Comparison of ENCODE assay signal across 8 mouse cellular contexts in genomic region chr9:106453271-106454070, GRCm38 (mm10). TPM values are rescaled to one million over a fixed set of nuclear protein-coding genes. Genes with fewer than 3 reads are reported as not detected.
DNase-seq lines count a peak whose midpoint lies in the region; ATAC-seq lines count a peak whose summit lies in the region.

TSS of gene Pcbp4 (plus strand) at chr9:106453291.

- H3K4me1 ChIP-seq in hindbrain, embryonic 13.5 days (replicated peaks), result peaks cover 80% of the 10 kb centered on the region

- peak within 1 kb of the TSS; percentile 94 for H3K9ac ChIP-seq in hindbrain, embryonic 13.5 days

- H3K9me3 ChIP-seq in hindbrain, embryonic 13.5 days, result no peaks in the 10 kb centered on the region

- ATAC-seq in hindbrain, embryonic 13.5 days (ENCODE audit: low FRiP score), result peak; percentile 69

- 0 out of 2 replicates have a peak, but pooled peaks cover 8% of the 10 kb centered on the region for H3K36me3 ChIP-seq in hindbrain, embryonic 13.5 days

- peak within 1 kb of the TSS; percentile 79 for H3K4me3 ChIP-seq in hindbrain, embryonic 13.5 days

- peak within 1 kb of the TSS; percentile 100 for H3K4me2 ChIP-seq in hindbrain, embryonic 13.5 days

- WGBS in hindbrain, embryonic 13.5 days, result under 1% methylated on average over 53 of the region's 74 CpGs

- H3K27ac ChIP-seq in hindbrain, embryonic 13.5 days, result peak within 1 kb of the TSS; percentile 97

- DNase-seq in right cerebral cortex, postnatal 14 days, result peak; percentile 62
- DNase-seq in right cerebral cortex, postnatal 36 days (ENCODE audit: low spot score in 2 of 2), result no peak
- DNase-seq in cerebellum, adult 18-20 months, result peak; percentile 66 to 76
- no peak for DNase-seq in gastrocnemius, adult 18-20 months (ENCODE audit: low spot score)
- DNase-seq in layer of hippocampus, postnatal 14 days (ENCODE audit: low spot score in 2 of 2), result no peak
- DNase-seq in lung, postnatal 14 days, result peak; percentile 67
- peak; percentile 68 for DNase-seq in right cerebral cortex, postnatal 4 days

- 0 out of 2 replicates have a peak, but pooled peaks cover 3% of the 10 kb centered on the region for H3K27me3 ChIP-seq in hindbrain, embryonic 13.5 days

RNA-seq across cellular contexts. Expression of gene Pcbp4, which starts in this region (rescaled TPM):
- total RNA-seq in gastrocnemius, adult 18-20 months (2021), result 10 to 100 TPM; 54.7 to 69.6 TPM
- polyA plus RNA-seq in hindbrain, embryonic 13.5 days (2015; fragmentation: Nextera tagmentation; extraction: Ambion mirVana), result 248 and 259 TPM in 2 replicates
- total RNA-seq in layer of hippocampus, postnatal 14 days (2021), result 100 to 1,000 TPM; 181 to 195 TPM

Comparison
In these comparisons a context has a peak if more than half of its experiments do, and no peak if none do; other contexts are left out.
1. DNase-seq: peak in right cerebral cortex, postnatal 14 days (single experiment), cerebellum, adult 18-20 months (2 of 2), lung, postnatal 14 days (single experiment) and right cerebral cortex, postnatal 4 days (single experiment); none in right cerebral cortex, postnatal 36 days (0 of 2), gastrocnemius, adult 18-20 months (single experiment) and layer of hippocampus, postnatal 14 days (0 of 2).